Mouse (Mus musculus): Measurements from ENCODE around the gene Ubtd2. TPM values are rescaled to one million over a fixed set of nuclear protein-coding genes. Genes with fewer than 3 reads are reported as not detected.

The Ubtd2 gene
- polyA plus RNA-seq, 1 experiment from 2014 or later = 3.2 TPM

GRCm38 (mm10) chr11:32445135-32445534, 10.0 kb upstream of the Ubtd2 start:
- Histone ChIP-seq H3K36me3 (replicated peaks; ENCODE audit: insufficient read depth, low read length) (no peaks in the 10 kb centered on the region), H3K27ac (ENCODE audit: low read depth) (no peak overlapping the region), H3K9me3 (ENCODE audit: low read length) (no peaks in the 10 kb centered on the region), H3K4me3 (ENCODE audit: low read depth, low read length) (no peak overlapping the region), H3K27me3 (ENCODE audit: insufficient read depth, low read length) (no peaks in the 10 kb centered on the region), H3K9ac (replicated peaks) (no peak overlapping the region), H3K4me1 (ENCODE audit: insufficient read depth) (no peaks in the 10 kb centered on the region), H3K4me2 (ENCODE audit: low read depth, low read length) (no peak overlapping the region)
- WGBS (ENCODE audit: insufficient replicate concordance) = 64% methylated on average over 1 of the region's 1 CpGs
- no peak for ATAC-seq
- no peak for TF ChIP-seq CTCF (IDR thresholded peaks at IDR 0.05; ENCODE audit: low read depth)
- TF ChIP-seq EP300 (IDR thresholded peaks at IDR 0.05; ENCODE audit: low read depth) = no peak
- no peak for DNase-seq

DNA sequence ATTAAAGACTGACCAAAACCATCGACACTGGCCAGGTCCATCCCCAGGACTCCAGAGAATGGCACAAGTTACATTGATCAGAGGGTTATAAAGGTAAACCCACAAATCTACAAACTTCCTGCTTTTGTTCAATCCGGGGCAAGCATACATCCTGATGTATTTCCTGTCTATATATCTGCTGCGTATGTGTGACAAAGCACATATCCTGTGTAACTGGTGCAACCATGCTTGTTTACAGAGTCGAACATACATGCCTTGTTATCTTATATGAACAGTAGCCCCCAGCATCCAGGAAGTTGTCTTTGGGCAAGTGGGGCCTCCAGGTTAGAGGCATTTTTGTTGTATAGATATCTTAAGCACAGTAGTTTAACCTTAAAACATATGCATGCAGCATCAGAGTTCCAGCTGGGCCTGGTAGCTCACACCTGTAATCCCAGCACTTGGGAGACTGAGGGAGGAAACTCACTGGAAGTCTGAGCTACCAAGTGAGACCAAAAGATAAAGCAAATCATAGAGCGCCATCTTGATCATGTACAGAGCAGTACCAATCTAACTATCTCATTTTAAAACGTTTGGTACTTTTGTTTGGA, 9.4 kb upstream of the Ubtd2 start:
- Histone ChIP-seq H3K4me3 (ENCODE audit: low read depth, low read length) (no peak overlapping the region), H3K9me3 (ENCODE audit: low read length) (no peaks in the 10 kb centered on the region), H3K36me3 (replicated peaks; ENCODE audit: insufficient read depth, low read length) (no peaks in the 10 kb centered on the region), H3K4me1 (ENCODE audit: insufficient read depth) (no peaks in the 10 kb centered on the region), H3K9ac (replicated peaks) (no peak overlapping the region), H3K4me2 (ENCODE audit: low read depth, low read length) (no peak overlapping the region), H3K27ac (ENCODE audit: low read depth) (no peak overlapping the region), H3K27me3 (ENCODE audit: insufficient read depth, low read length) (no peaks in the 10 kb centered on the region)
- DNase-seq (no peak), ATAC-seq (no peak)
- WGBS (ENCODE audit: insufficient replicate concordance) = 31% methylated on average over 6 of the region's 6 CpGs
- TF ChIP-seq EP300 (IDR thresholded peaks at IDR 0.05; ENCODE audit: low read depth) (no peak), CTCF (IDR thresholded peaks at IDR 0.05; ENCODE audit: low read depth) (no peak)

DNA sequence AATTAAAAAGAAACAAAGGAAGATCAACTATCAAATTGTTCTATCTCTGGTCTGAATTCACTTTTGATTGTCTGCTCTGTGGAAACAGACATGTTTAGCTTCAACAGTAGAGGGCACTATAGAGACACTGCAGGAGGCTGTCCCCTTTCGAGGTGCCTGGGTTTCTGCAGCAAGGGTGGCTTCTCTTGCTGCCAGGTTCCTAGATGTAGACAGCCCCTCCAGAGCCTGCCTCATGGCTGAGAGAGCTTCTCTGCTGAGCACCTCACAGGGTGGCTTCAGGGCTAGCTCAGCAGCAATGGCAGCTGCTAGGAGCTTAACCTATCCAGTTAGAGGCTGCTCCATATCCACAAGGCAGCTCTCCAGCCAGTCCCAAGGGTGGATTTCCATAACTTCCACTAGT, 5.0 kb upstream of the Ubtd2 start:
- no peak overlapping the region for H3K9ac ChIP-seq (replicated peaks)
- WGBS (ENCODE audit: insufficient replicate concordance) = 0% methylated on average over 1 of the region's 1 CpGs
- H3K27ac ChIP-seq (ENCODE audit: low read depth) = no peak overlapping the region
- peaks cover 7% of the 10 kb centered on the region; the same call in 1 of the 2 replicates for H3K4me1 ChIP-seq (ENCODE audit: insufficient read depth)
- H3K4me3 ChIP-seq (ENCODE audit: low read depth, low read length) = no peak overlapping the region
- H3K27me3 ChIP-seq (ENCODE audit: insufficient read depth, low read length) = no peaks in the 10 kb centered on the region
- ATAC-seq (no peak), DNase-seq (peak; percentile 33)
- no peaks in the 10 kb centered on the region for H3K36me3 ChIP-seq (replicated peaks; ENCODE audit: insufficient read depth, low read length)
- no peak overlapping the region for H3K4me2 ChIP-seq (ENCODE audit: low read depth, low read length)
- TF ChIP-seq CTCF (IDR thresholded peaks at IDR 0.05; ENCODE audit: low read depth) (peak; percentile 85), EP300 (IDR thresholded peaks at IDR 0.05; ENCODE audit: low read depth) (no peak)
- no peaks in the 10 kb centered on the region for H3K9me3 ChIP-seq (ENCODE audit: low read length)

GRCm38 (mm10) chr11:32451306-32451705, 3.9 kb upstream of the Ubtd2 start:
- no peak for ATAC-seq

GRCm38 (mm10) chr11:32452745-32453144, 2.4 kb upstream of the Ubtd2 start:
- ATAC-seq = no peak
- DNase-seq = no peak
- no peak for TF ChIP-seq EP300 (IDR thresholded peaks at IDR 0.05; ENCODE audit: low read depth)
- no peak for TF ChIP-seq CTCF (IDR thresholded peaks at IDR 0.05; ENCODE audit: low read depth)
- Histone ChIP-seq H3K27ac (ENCODE audit: low read depth) (no peak overlapping the region), H3K9ac (replicated peaks) (no peak overlapping the region), H3K36me3 (replicated peaks; ENCODE audit: insufficient read depth, low read length) (no peaks in the 10 kb centered on the region), H3K27me3 (ENCODE audit: insufficient read depth, low read length) (no peaks in the 10 kb centered on the region), H3K4me1 (ENCODE audit: insufficient read depth) (peaks cover 18% of the 10 kb centered on the region; the same call in 1 of the 2 replicates), H3K9me3 (ENCODE audit: low read length) (no peaks in the 10 kb centered on the region), H3K4me3 (ENCODE audit: low read depth, low read length) (no peak overlapping the region), H3K4me2 (ENCODE audit: low read depth, low read length) (no peak overlapping the region)
- 93% methylated on average over 4 of the region's 4 CpGs for WGBS (ENCODE audit: insufficient replicate concordance)

More at GRCm38 (mm10) chr11:32451306-32451705, 3.9 kb upstream of the Ubtd2 start:
- no peak overlapping the region for H3K4me2 ChIP-seq (ENCODE audit: low read depth, low read length)
- TF ChIP-seq CTCF (IDR thresholded peaks at IDR 0.05; ENCODE audit: low read depth) = no peak
- no peak for TF ChIP-seq EP300 (IDR thresholded peaks at IDR 0.05; ENCODE audit: low read depth)
- H3K9ac ChIP-seq (replicated peaks) = no peak overlapping the region
- no peak for DNase-seq
- H3K9me3 ChIP-seq (ENCODE audit: low read length) = no peaks in the 10 kb centered on the region
- no peaks in the 10 kb centered on the region for H3K36me3 ChIP-seq (replicated peaks; ENCODE audit: insufficient read depth, low read length)
- H3K4me3 ChIP-seq (ENCODE audit: low read depth, low read length) = no peak overlapping the region
- H3K4me1 ChIP-seq (ENCODE audit: insufficient read depth) = peaks cover 16% of the 10 kb centered on the region; the same call in 1 of the 2 replicates
- H3K27me3 ChIP-seq (ENCODE audit: insufficient read depth, low read length) = no peaks in the 10 kb centered on the region
- H3K27ac ChIP-seq (ENCODE audit: low read depth) = no peak overlapping the region
- WGBS (ENCODE audit: insufficient replicate concordance) = 84% methylated on average over 6 of the region's 6 CpGs

- H3K9me3 ChIP-seq (ENCODE audit: low read length) = no peaks in the 10 kb centered on the region
- no peak overlapping the region for H3K27ac ChIP-seq (ENCODE audit: low read depth)
- H3K27me3 ChIP-seq (ENCODE audit: insufficient read depth, low read length) = no peaks in the 10 kb centered on the region
- no peaks in the 10 kb centered on the region for H3K36me3 ChIP-seq (replicated peaks; ENCODE audit: insufficient read depth, low read length)
- no peak for TF ChIP-seq EP300 (IDR thresholded peaks at IDR 0.05; ENCODE audit: low read depth)
- no peak for TF ChIP-seq CTCF (IDR thresholded peaks at IDR 0.05; ENCODE audit: low read depth)
- no peak overlapping the region for H3K9ac ChIP-seq (replicated peaks)
- H3K4me1 ChIP-seq (ENCODE audit: insufficient read depth) = peaks cover 18% of the 10 kb centered on the region; the same call in 1 of the 2 replicates
- DNase-seq (no peak), ATAC-seq (no peak)
- 75% methylated on average over 8 of the region's 8 CpGs for WGBS (ENCODE audit: insufficient replicate concordance)
- H3K4me3 ChIP-seq (ENCODE audit: low read depth, low read length) = no peak overlapping the region
- no peak overlapping the region for H3K4me2 ChIP-seq (ENCODE audit: low read depth, low read length)
These were observed 1.7 kb upstream of the Ubtd2 start for GRCm38 (mm10) chr11:32453353-32453915.

Data from liver, postnatal 0 days (tissue).